Mouse (Mus musculus) gastrocnemius, postnatal 25 days (tissue): ENCODE measurements around the gene Gm44973. TPM values are rescaled to one million over a fixed set of nuclear protein-coding genes. Genes with fewer than 3 reads are reported as not detected.
"Not testable (repeated sequence)": the region's sequence is repeated elsewhere in the genome, so short reads cannot be mapped to it uniquely, and the experiment has no call there.

Experiments
- DNase-seq: peaks from one replicate; pipeline ENCODE4 v3.0.0; 2022
- total RNA-seq, 2 experiments: library from RNA; stranded (reverse); gene quantifications; 1 replicate in 1 of 2; 2 replicates in 1 of 2; pipeline ENCODE4 v1.2.3; 2021

Gene Gm44973
- total RNA-seq, 2 experiments from 2014 or later: not detected

DNA sequence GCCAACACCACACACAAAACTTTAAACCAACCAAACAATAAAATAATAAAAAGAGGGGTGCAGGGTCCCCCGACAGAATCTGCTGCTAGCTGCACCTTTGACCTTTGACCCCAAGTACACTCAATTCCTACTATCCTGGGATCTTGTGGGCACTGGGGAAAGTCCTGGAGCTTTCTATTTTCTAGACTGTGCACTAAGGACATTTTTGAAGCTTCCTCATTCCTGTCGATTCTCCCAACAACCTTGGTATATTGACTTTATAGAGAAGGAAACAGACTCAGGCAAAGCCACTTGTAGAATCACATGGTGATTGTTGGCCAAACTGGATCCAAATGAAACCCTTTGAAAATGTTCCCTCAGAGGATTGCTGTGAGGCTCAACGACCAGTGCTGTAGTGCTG lies 761 bp downstream of the Gm44973 start:
- no peak for DNase-seq

DNA sequence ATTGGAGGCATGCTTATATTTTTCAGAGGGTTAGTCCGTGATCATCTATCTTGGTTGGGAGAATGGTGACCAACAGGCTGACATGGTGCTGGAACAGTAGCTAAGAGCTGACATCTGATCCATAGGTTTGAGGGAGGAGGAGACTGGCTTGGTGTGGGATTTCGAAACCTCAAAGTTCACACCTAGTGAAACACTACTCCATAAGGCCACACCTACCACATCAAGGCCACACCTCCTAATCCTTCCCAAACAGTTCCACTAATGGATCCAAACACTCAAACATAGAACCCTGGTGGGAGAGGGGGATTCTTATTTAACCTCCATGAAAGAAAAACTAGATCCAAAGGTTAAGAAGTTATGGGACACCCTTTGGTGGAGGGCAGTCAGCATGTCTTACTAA lies 1.6 kb downstream of the Gm44973 start:
- no peak for DNase-seq

DNA sequence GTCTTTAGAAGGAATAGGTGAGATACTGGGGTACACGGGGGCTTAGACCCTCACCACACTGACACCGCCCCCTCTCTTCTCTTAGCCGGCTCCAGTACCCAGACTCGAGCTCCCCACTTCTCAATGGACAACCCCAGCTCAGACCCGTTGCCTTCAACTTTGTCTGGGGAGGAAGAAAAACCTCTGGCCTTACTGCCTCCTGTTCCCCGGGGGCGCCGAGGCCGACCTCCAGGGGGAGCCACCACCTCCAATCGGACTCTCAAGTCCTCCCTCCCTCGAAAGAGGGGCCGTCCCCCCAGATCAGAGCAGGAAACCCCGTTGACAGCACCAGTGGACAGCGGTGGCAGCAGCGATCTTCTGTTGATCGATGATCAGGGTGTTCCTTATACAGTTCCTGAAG lies 2.1 kb downstream of the Gm44973 start:
- no peak for DNase-seq

- no peak for DNase-seq
Measured at GRCm38 (mm10) chr7:5017931-5018330, 2.6 kb downstream of the Gm44973 start.

DNA sequence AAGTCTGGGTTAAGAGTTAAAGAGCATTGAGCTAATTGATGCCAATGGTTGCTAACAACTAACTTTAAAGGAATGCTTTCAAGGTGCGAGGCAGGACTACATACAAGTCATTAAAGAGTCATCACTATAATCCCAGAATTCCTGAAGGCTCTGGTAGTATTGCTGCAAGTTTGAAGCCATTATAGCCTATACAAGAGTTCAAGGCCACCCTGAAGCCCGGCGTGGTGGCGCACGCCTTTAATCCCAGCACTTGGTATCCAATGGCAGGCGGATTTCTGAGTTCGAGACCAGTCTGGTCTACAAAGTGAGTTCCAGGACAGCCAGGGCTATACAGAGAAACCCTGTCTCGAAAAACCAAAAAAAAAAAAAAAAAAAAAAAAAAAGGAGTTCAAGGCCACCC lies 4.3 kb downstream of the Gm44973 start:
- not testable (repeated sequence) for DNase-seq

DNA sequence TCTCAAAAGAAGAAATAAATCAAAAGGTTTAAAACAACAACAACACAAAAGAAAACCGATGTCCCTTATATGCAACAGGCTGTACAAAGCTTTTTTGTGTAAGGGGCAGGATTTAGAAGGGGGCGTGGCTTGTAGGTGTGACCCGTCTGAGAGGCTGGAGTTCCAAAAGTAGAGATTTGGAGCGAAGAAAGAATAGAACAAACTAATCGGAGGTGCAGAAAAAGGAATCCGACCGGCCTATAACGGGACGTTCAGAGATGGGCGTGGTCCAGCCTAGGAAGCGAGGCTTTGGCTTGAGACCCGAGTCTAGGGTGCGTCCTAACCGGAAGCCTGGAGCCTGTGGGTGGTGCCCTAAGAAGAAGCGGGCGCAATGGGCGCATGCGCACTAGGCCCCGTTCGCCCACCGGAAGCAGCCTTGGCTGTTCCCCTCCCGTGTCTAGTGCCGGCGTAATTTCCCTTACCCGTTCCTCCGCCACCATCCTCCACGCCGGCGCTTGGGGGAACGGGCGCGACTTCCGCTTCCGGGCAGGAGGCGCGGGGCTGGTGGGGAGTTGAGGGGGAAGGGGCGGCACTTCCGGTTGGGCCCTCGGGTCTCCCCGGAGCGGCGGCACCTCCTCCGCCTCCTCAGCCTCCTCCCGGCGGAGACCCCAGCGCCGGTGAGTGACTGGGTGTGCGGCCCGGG lies 4.8 kb downstream of the Gm44973 start, which contains the start of the genes Zfp865 and Ccdc106:
Zfp865 (plus strand) TSS at position 377 of the 682 bp plus-strand sequence.
Ccdc106 (plus strand) TSS at position 554 of the 682 bp plus-strand sequence.
- peak; percentile 99 for DNase-seq

DNA sequence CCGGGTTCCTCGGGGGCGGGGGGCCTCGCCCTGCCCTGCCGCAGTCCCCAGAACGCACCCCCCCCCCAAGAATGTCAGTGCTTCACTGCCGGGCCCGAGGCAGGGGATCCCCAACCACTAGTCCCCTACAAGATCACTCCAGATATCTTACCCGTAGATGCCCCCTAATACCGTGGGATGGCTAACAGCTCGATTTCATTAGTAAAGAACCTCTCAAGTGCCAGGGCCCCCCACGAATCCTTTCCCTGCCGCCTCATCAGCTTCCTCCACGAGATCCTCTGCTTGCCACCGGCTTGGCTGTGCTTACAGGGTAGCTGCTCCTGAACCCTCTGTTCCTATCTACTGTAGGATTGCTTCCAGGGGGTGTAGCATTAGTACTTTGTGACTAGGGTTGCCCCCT lies 5.4 kb downstream of the Gm44973 start:
- DNase-seq: no peak

- DNase-seq: no peak
Measured at GRCm38 (mm10) chr7:5021197-5021596, 5.9 kb downstream of the Gm44973 start.

GRCm38 (mm10) chr7:5029543-5029942 lies 14.2 kb downstream of the Gm44973 start:
- DNase-seq: no peak

GRCm38 (mm10) chr7:5029946-5030345 lies 14.7 kb downstream of the Gm44973 start:
- no peak for DNase-seq

GRCm38 (mm10) chr7:5030554-5031275 lies 15.4 kb downstream of the Gm44973 start:
- no peak for DNase-seq

- no peak for DNase-seq
Measured at GRCm38 (mm10) chr7:5031496-5031895, 16.2 kb downstream of the Gm44973 start.

GRCm38 (mm10) chr7:5033818-5034217 lies 18.5 kb downstream of the Gm44973 start, which contains the start of gene 4632433K11Rik:
4632433K11Rik (plus strand) TSS chr7:5034118.
- no peak for DNase-seq

GRCm38 (mm10) chr7:5035628-5036027 lies 20.3 kb downstream of the Gm44973 start:
- no peak for DNase-seq

DNA sequence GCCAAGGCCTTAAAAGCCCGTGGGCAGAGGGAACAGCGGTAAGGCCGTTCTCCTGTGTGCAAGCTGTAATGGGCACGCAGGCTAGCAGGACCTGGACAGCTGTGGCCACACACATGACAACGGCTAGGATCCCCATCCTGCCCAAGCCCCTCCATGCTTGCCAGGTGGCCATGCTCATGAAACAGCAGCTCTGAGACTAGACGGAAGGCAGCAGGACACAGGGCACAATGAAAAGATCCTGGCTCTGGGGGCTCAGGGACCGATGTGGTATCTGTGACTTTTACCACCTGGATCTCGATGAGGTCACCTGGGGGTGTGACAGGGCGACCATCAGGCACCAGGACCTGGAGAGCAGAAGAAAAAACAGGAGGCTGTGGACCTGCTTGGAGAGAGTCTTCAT lies 20.8 kb downstream of the Gm44973 start:
- DNase-seq: no peak

- no peak for DNase-seq
Measured at GRCm38 (mm10) chr7:5037026-5037425, 21.7 kb downstream of the Gm44973 start.

GRCm38 (mm10) chr7:5037467-5037866 lies 22.2 kb downstream of the Gm44973 start:
- DNase-seq: no peak

GRCm38 (mm10) chr7:5038109-5038732 lies 22.9 kb downstream of the Gm44973 start, which contains the start of gene Zfp784:
Zfp784 (minus strand) TSS chr7:5038446.
- DNase-seq: peak; percentile 92

- DNase-seq: no peak
Measured at GRCm38 (mm10) chr7:5038940-5039339, 23.6 kb downstream of the Gm44973 start.

GRCm38 (mm10) chr7:5044981-5045380 lies 29.7 kb downstream of the Gm44973 start:
- DNase-seq: no peak

GRCm38 (mm10) chr7:5046112-5046511 lies 30.8 kb downstream of the Gm44973 start:
- DNase-seq: no peak

GRCm38 (mm10) chr7:5047313-5047712 lies 32.0 kb downstream of the Gm44973 start:
- DNase-seq: no peak
